Mouse (Mus musculus) embryo, embryonic 11 days (tissue): ENCODE measurements at regions not wholly inside any gene's neighbourhood (a gene's known extent, or its start where the extent isn't known, plus 50 kb on each side); places are given as distances from the start of the nearest gene placed in this dataset.
"Not testable (repeated sequence)": the region's sequence is repeated elsewhere in the genome, so short reads cannot be mapped to it uniquely, and the experiment has no call there.

ENCODE experiments used
- DNase-seq: peaks from one replicate; pipeline ENCODE4 v3.0.0-alpha.2; 2015

- no peak for DNase-seq
Observed at GRCm38 (mm10) chr5:26586108-26586507, 230.9 kb upstream of the Dpp6 start.

DNA sequence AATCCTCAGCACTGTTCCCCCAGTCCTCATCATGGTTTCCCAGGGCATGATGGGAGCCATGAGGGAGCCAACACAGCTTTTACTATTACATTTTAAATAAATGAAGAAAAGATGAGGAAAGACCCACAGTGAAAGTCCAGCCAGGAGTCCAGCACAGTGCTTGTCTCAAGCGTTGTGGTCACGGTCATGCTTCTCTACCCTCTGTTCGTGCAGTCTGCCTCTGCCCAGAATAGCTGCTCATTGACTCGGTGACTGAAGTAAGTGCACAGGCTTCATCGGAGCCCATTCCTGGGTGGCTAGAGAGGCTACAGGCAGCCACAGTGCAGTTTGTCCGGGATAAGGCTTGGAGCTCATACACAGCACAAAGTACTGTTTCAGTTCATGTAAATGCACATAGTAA is 226.1 kb upstream of the Dpp6 start:
- no peak for DNase-seq

GRCm38 (mm10) chr5:26592341-26592740 is 224.7 kb upstream of the Dpp6 start:
- peak; percentile 7 for DNase-seq

- DNase-seq: no peak
Observed at GRCm38 (mm10) chr5:26597991-26598390, 219.0 kb upstream of the Dpp6 start.

- no peak for DNase-seq
Observed at GRCm38 (mm10) chr5:26619272-26619671, 197.7 kb upstream of the Dpp6 start.

GRCm38 (mm10) chr5:26622116-26622515 is 194.9 kb upstream of the Dpp6 start:
- no peak for DNase-seq

DNA sequence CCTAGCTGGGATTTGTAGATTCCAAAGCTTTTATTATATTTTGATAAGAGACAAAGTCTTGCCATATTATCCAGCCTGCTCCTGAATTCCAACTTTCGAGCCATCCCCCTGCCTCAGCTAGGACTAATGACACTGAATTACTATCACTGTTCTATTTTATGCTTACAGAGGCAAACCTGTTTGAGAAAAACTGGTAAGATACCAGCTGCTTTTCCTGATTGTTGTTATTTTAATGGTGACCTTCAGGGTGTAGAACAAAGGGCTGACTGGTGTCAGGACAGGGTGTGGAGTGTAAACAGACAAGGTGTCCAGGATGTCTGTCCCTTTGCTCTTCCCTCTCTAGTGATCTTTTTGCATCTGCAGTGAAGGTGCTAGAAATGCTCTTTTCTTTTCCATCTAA is 145.5 kb upstream of the Dpp6 start:
- no peak for DNase-seq

DNA sequence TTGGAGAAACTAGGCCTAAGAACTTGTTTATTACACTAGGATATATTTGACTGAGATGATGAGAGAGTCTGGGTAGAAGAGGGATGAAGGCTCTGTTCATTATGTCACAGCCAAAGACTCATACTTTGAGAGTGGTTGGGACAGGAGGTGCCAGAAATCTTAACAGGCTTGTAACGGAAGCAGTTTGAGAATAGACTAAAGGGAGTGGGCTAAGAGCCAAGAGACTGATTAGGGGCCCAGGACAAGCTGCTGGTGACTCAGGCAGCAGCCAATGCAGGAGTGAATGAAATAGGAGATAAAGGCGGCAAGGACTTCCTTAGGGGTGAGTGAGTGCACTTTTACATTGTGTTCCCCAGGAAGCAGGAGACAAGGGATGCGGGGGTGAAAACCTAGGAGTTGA is 127.2 kb upstream of the Dpp6 start:
- no peak for DNase-seq

GRCm38 (mm10) chr5:26691121-26691520 is 125.9 kb upstream of the Dpp6 start:
- no peak for DNase-seq

GRCm38 (mm10) chr5:26692013-26692412 is 125.0 kb upstream of the Dpp6 start:
- DNase-seq: no peak

DNA sequence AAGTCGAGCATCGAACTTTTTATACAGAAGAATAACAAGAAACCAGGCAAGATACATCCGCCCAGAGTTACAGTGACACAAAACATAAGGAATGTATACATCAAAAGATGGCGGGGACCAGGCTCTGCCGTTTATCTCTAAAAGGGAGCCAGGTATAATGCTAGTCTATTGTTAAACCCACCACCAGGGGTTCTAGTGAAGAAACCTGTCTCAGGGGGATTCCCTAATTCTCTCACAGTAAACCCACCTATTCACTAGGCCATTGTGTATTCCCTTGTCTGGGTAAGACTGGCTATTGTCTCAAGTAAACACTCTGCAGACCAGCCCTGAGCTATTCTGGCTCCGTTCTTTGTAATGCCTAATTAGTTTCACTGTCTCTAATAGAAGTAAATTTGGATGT is 113.4 kb upstream of the Dpp6 start:
- DNase-seq: not testable (repeated sequence)

DNA sequence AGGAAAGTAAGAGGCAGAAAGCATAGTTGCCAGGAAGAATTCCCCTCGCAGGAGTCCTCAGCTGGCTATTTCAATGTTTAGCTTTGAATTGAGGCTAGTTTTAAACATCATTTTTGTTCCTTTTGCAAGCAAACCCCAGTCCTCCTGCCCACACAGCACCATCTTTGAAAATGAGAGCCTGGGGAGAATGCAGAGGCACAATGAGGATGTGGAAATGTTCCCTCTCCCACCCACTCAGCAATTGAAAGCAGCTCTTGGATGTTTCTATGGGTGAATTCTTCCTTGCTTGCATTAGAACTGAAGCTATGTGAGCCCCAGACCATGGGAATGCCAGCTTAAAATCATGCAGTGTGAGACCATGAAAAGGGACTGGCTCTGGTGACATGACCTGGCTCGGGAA is 109.3 kb upstream of the Dpp6 start:
- DNase-seq: no peak

DNA sequence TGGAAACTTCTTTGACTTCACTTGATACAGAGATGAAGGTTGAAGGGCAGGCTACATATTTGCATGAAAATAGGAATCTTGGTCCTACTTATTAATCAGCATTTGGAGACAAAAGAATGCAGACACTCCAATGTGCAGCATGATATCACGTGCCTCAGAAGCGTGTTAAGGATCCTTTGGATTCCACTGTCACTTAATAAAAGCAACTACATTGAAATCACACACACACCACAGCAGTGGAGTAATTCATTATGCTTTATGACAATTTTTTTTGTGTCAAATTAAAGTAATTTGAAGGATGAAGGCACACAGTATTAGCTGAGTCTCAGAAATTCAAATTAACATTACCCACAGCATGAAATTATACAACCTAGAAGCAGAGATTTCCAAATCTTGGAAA is 92.5 kb upstream of the Dpp6 start:
- DNase-seq: no peak

- DNase-seq: no peak
Observed at GRCm38 (mm10) chr5:26725953-26726352, 91.0 kb upstream of the Dpp6 start.

DNA sequence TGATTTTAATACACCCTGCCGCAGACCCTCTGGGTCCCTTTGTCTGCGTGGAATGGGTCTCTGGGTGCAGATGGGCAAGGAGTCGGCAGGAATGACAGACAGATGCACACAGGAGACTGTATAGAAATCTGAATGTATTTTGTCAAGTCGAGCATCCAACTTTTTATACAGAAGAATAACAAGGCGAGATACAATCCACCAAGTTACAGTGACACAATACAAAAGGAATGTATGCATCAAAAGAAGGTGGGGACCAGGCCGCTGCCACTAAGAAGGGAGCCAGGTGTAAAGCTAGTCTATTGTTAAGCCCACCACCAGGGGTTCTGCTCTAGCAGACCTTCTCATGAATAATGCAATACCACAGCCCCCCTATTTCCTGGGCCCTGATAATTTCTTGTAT is 65.8 kb upstream of the Dpp6 start:
- not testable (repeated sequence) for DNase-seq

DNA sequence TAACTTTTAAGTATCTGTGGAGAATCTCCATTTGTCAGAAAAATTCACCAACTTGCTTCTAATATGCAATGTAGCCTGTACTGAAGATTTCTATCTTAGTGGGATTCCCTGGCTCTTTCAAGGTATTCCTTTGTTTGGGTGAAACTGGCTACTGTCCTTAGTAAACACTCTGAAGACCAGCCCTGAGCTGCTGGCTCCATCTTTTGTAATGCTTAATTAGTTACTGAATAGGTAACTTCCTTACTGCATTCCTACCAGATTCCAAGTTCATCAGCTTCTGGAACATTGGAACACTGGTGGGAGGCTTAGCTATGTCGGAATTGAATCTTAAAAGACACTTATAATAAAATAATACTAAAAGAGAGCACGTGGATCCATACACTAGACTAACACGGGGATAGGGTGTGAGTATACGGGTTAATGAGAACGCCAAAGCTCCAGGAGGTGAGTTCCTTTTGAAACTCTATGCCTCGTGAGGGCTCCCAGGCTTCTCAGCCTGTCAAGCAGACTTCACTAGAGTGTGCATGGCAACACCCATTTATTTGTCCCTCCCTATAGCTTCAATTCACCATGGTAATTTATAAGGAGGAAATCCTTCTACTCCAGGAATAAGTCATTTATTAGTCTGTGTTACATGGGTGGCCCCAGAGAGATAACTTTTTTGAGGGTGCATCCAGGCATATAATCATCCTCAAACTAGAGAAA is 65.2 kb upstream of the Dpp6 start:
- DNase-seq: not testable (repeated sequence)

DNA sequence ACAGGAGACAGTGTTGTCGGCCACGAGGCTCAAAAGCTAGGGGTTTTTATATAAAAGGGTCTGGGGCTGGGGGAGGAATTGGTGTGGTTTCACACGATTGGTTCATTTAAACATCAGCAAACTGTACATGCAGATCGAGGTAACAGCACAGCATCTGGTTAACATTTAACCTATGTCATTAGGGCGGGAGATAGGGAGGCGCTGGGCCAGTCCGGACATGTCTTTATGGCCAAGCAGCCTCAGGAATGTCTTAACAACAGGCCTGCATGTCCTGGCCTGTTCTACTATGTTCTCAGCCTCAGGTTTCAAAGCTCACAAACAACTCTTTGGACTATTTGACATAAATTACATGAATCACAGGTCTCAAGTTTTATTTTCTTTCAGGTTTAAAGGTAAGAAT is 62.9 kb upstream of the Dpp6 start:
- DNase-seq: not testable (repeated sequence)
